Mouse (Mus musculus) forebrain, embryonic 15.5 days (tissue): Measurements from ENCODE around the gene Aldh4a1. TPM values are rescaled to one million over a fixed set of nuclear protein-coding genes. Genes with fewer than 3 reads are reported as not detected.

Source experiments
- ATAC-seq: fragments of 200-750 bp; cut with Nextera tagmentation; replicated peaks from 2 replicates; pipeline ENCODE4 v1.8.0; 2017; ENCODE audit warnings: mild to moderate bottlenecking, moderate TSS enrichment, moderate library complexity
- H3K27ac ChIP-seq: fragments of 300-500 bp; sonication (generic); replicated peaks from 2 replicates; pipeline ENCODE4 v1.5.1; 2015; ENCODE audit warnings: mild to moderate bottlenecking, inconsistent platforms
- H3K27me3 ChIP-seq: fragments of 300-500 bp; sonication (generic); 2 replicates; pipeline ENCODE4 v1.6.1; 2015; ENCODE audit warnings: inconsistent platforms
- H3K36me3 ChIP-seq: fragments of 300-500 bp; sonication (generic); 2 replicates; pipeline ENCODE4 v1.6.1; 2015; ENCODE audit warnings: mild to moderate bottlenecking, inconsistent platforms
- H3K4me1 ChIP-seq: fragments of 300-500 bp; sonication (generic); 2 replicates; pipeline ENCODE4 v1.6.1; 2015; ENCODE audit warnings: inconsistent platforms
- H3K4me2 ChIP-seq: fragments of 300-500 bp; sonication (generic); replicated peaks from 2 replicates; pipeline ENCODE4 v1.6.1; 2015; ENCODE audit warnings: mild to moderate bottlenecking, inconsistent platforms
- H3K4me3 ChIP-seq: fragments of 300-500 bp; sonication (generic); 2 replicates; pipeline ENCODE4 v1.5.1; 2015; ENCODE audit warnings: mild to moderate bottlenecking, inconsistent platforms
- H3K9ac ChIP-seq: fragments of 300-500 bp; sonication (generic); replicated peaks from 2 replicates; pipeline ENCODE4 v1.6.1; 2015; ENCODE audit warnings: mild to moderate bottlenecking, inconsistent platforms
- H3K9me3 ChIP-seq: fragments of 300-500 bp; sonication (generic); 2 replicates; pipeline ENCODE4 v1.6.1; 2016; ENCODE audit warnings: inconsistent platforms
- WGBS: fragments of 180-500 bp; shearing (Covaris S2); methylation state at CpG from one replicate; pipeline ENCODE4 v1.1.7; 2015; ENCODE audit warnings: mixed read lengths; 5-methylcytosine and 5-hydroxymethylcytosine counted together
- polyA plus RNA-seq: library from polyadenylated mRNA; unstranded; fragments of >200 nt; fragmentation: Nextera tagmentation; extraction: Ambion mirVana; gene quantifications from 2 replicates; pipeline ENCODE4 v1.2.1, GENCODE M21; 2015

Gene Aldh4a1
- 27.7 and 29.5 TPM in 2 replicates for polyA plus RNA-seq

- ATAC-seq, result peak; percentile 100
- H3K27ac ChIP-seq, result peak within 1 kb of the TSS; percentile 94
- H3K36me3 ChIP-seq, result no peaks in the 10 kb centered on the region
- H3K9ac ChIP-seq, result peak within 1 kb of the TSS; percentile 81
- no peaks in the 10 kb centered on the region for H3K27me3 ChIP-seq
- peak within 1 kb of the TSS; percentile 91 for H3K4me2 ChIP-seq
- peaks cover 27% of the 10 kb centered on the region for H3K4me1 ChIP-seq
- peak within 1 kb of the TSS; percentile 83 for H3K4me3 ChIP-seq
- 1% methylated on average over 38 of the region's 38 CpGs for WGBS
- no peaks in the 10 kb centered on the region for H3K9me3 ChIP-seq
Measured at GRCm38 (mm10) chr4:139622373-139623282, at the start of gene Aldh4a1. Gene Aldh4a1 (plus strand): TSS chr4:139622866.

GRCm38 (mm10) chr4:139572928-139573512, 49.6 kb upstream of the Aldh4a1 start:
- no peak overlapping the region for H3K4me2 ChIP-seq
- no peak overlapping the region for H3K4me3 ChIP-seq
- no peaks in the 10 kb centered on the region for H3K27me3 ChIP-seq
- H3K9me3 ChIP-seq, result no peaks in the 10 kb centered on the region
- H3K4me1 ChIP-seq, result peaks cover 26% of the 10 kb centered on the region
- H3K9ac ChIP-seq, result no peak overlapping the region
- ATAC-seq, result no peak
- H3K27ac ChIP-seq, result no peak overlapping the region
- 88% methylated on average over 12 of the region's 12 CpGs for WGBS
- H3K36me3 ChIP-seq, result no peaks in the 10 kb centered on the region

GRCm38 (mm10) chr4:139574156-139574798, 48.4 kb upstream of the Aldh4a1 start:
- H3K27ac ChIP-seq, result peak overlapping the region; percentile 71
- H3K27me3 ChIP-seq, result no peaks in the 10 kb centered on the region
- H3K4me2 ChIP-seq, result peak overlapping the region; percentile 87
- H3K4me1 ChIP-seq, result peaks cover 26% of the 10 kb centered on the region
- peak overlapping the region; percentile 56 for H3K9ac ChIP-seq
- no peaks in the 10 kb centered on the region for H3K36me3 ChIP-seq
- H3K4me3 ChIP-seq, result peak overlapping the region; percentile 69
- peak; percentile 94 for ATAC-seq
- H3K9me3 ChIP-seq, result no peaks in the 10 kb centered on the region
- WGBS, result under 1% methylated on average over 47 of the region's 52 CpGs

GRCm38 (mm10) chr4:139574799-139575672, 47.6 kb upstream of the Aldh4a1 start:
- H3K27me3 ChIP-seq, result no peaks in the 10 kb centered on the region
- H3K4me2 ChIP-seq, result peak overlapping the region; percentile 87
- ATAC-seq, result peak; percentile 71
- peak overlapping the region; percentile 69 for H3K4me3 ChIP-seq
- H3K27ac ChIP-seq, result peak overlapping the region; percentile 71
- under 1% methylated on average over 109 of the region's 111 CpGs for WGBS
- no peaks in the 10 kb centered on the region for H3K36me3 ChIP-seq
- H3K9me3 ChIP-seq, result no peaks in the 10 kb centered on the region
- H3K4me1 ChIP-seq, result peaks cover 26% of the 10 kb centered on the region
- peak overlapping the region; percentile 56 for H3K9ac ChIP-seq

GRCm38 (mm10) chr4:139575673-139576003, 47.0 kb upstream of the Aldh4a1 start:
- 10% methylated on average over 14 of the region's 14 CpGs for WGBS
- Histone ChIP-seq H3K4me1 (peaks cover 29% of the 10 kb centered on the region), H3K9ac (peak overlapping the region; percentile 56), H3K4me3 (peak overlapping the region; percentile 69), H3K27ac (peak overlapping the region; percentile 71; the same call in 1 of the 2 replicates), H3K4me2 (peak overlapping the region; percentile 87), H3K36me3 (no peaks in the 10 kb centered on the region), H3K9me3 (no peaks in the 10 kb centered on the region), H3K27me3 (no peaks in the 10 kb centered on the region)
- ATAC-seq, result no peak

- peak overlapping the region; percentile 87 for H3K4me2 ChIP-seq
- peaks cover 36% of the 10 kb centered on the region for H3K4me1 ChIP-seq
- 0 out of 2 replicates have a peak overlapping the region, but pooled peaks have one; percentile 22 for H3K9ac ChIP-seq
- no peaks in the 10 kb centered on the region for H3K27me3 ChIP-seq
- no peaks in the 10 kb centered on the region for H3K36me3 ChIP-seq
- H3K9me3 ChIP-seq, result no peaks in the 10 kb centered on the region
- WGBS, result 62% methylated on average over 14 of the region's 14 CpGs
- peak overlapping the region; percentile 69 for H3K4me3 ChIP-seq
- ATAC-seq, result no peak
- H3K27ac ChIP-seq, result no peak overlapping the region
Measured at GRCm38 (mm10) chr4:139576251-139576880, 46.3 kb upstream of the Aldh4a1 start.

GRCm38 (mm10) chr4:139577006-139577405, 45.7 kb upstream of the Aldh4a1 start:
- H3K9me3 ChIP-seq, result no peaks in the 10 kb centered on the region
- no peak overlapping the region for H3K4me3 ChIP-seq
- H3K4me1 ChIP-seq, result peaks cover 41% of the 10 kb centered on the region
- H3K9ac ChIP-seq, result no peak overlapping the region
- no peak overlapping the region for H3K27ac ChIP-seq
- H3K36me3 ChIP-seq, result no peaks in the 10 kb centered on the region
- H3K4me2 ChIP-seq, result peak overlapping the region; percentile 87; the same call in 1 of the 2 replicates
- WGBS, result 85% methylated on average over 7 of the region's 7 CpGs
- no peak for ATAC-seq
- H3K27me3 ChIP-seq, result no peaks in the 10 kb centered on the region

GRCm38 (mm10) chr4:139578389-139578788, 44.3 kb upstream of the Aldh4a1 start:
- Histone ChIP-seq H3K9ac (no peak overlapping the region), H3K36me3 (no peaks in the 10 kb centered on the region), H3K4me2 (no peak overlapping the region), H3K27me3 (no peaks in the 10 kb centered on the region), H3K27ac (no peak overlapping the region), H3K4me1 (peaks cover 41% of the 10 kb centered on the region), H3K4me3 (no peak overlapping the region), H3K9me3 (no peaks in the 10 kb centered on the region)
- 88% methylated on average over 8 of the region's 8 CpGs for WGBS
- no peak for ATAC-seq

- Histone ChIP-seq H3K4me1 (peaks cover 37% of the 10 kb centered on the region), H3K4me3 (no peak overlapping the region), H3K27ac (no peak overlapping the region), H3K27me3 (no peaks in the 10 kb centered on the region), H3K9ac (no peak overlapping the region), H3K4me2 (no peak overlapping the region), H3K36me3 (no peaks in the 10 kb centered on the region), H3K9me3 (no peaks in the 10 kb centered on the region)
- no peak for ATAC-seq
- WGBS, result 69% methylated on average over 10 of the region's 10 CpGs
Measured at GRCm38 (mm10) chr4:139579003-139579402, 43.7 kb upstream of the Aldh4a1 start.

- no peaks in the 10 kb centered on the region for H3K27me3 ChIP-seq
- no peaks in the 10 kb centered on the region for H3K9me3 ChIP-seq
- H3K27ac ChIP-seq, result no peak overlapping the region
- no peaks in the 10 kb centered on the region for H3K36me3 ChIP-seq
- no peak overlapping the region for H3K9ac ChIP-seq
- no peak overlapping the region for H3K4me2 ChIP-seq
- H3K4me1 ChIP-seq, result peaks cover 34% of the 10 kb centered on the region
- H3K4me3 ChIP-seq, result no peak overlapping the region
- no peak for ATAC-seq
- 74% methylated on average over 6 of the region's 6 CpGs for WGBS
Measured at GRCm38 (mm10) chr4:139579466-139579865, 43.2 kb upstream of the Aldh4a1 start.
